Mouse (Mus musculus) embryo, embryonic 10.5 days (tissue): ENCODE data around the gene Sapcd1.
A peak's percentile ranks its signal among the peaks of the same experiment; 100 is the strongest.
"Not testable (repeated sequence)": the region's sequence is repeated elsewhere in the genome, so short reads cannot be mapped to it uniquely, and the experiment has no call there.

ENCODE experiments used
- DNase-seq: peaks from one replicate; pipeline ENCODE4 v3.0.0-alpha.2; 2015; ENCODE audit warnings: low spot score

The Sapcd1 gene

DNA sequence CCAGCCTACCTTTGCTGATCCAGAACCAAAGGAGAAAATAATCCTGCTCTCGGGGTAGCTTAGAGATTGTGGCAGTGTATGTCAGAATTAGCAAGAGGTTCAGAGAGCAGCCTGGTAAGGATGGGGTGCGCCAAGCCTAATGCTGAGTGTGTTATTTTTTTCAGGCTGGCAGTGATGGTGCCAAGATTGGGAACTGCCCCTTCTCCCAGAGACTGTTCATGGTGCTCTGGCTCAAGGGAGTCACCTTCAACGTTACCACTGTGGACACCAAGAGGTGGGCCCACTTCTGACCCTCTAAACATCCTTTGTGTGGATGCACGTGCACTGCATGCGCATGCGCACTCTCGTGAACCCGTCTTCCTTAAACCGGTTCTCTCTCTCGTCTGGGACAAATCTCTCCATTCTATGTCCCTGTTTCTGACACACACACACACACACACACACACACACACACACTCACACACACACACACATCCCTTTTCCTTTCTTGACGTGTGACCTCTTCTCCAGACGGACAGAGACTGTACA, 24.5 kb upstream of the Sapcd1 start:
- no peak for DNase-seq

GRCm38 (mm10) chr17:35051156-35052086, 23.6 kb upstream of the Sapcd1 start:
- DNase-seq: peak; percentile 87

GRCm38 (mm10) chr17:35050126-35050750, 22.4 kb upstream of the Sapcd1 start:
- DNase-seq: peak; percentile 82

GRCm38 (mm10) chr17:35049561-35050016, 21.8 kb upstream of the Sapcd1 start, which contains the start of gene Clic1:
Gene Clic1, plus strand, starts transcription at chr17:35049966.
- peak; percentile 93 for DNase-seq

DNA sequence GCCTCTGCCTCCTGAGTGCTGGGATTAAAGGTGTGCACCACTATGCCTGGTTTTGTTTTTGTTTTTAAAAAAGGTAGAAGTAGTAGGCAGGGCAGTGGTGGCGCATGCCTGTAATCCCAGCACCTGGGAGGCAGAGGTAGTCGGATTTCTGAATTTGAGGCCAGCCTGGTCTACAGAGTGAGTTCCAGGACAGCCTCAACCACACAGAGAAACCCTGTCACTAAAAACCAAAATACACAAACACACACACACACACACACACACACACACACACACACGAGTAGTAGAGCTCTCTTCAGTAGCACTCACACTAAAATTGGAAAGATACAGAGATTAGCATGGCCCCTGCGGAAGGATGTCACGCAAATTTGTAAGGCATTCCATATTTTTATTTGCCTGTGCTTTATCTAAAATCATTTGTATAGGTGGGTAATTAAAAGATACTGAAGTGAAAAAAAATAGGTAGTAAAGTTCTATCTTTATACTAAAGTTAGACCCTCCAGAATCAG, 21.2 kb upstream of the Sapcd1 start:
- DNase-seq: no peak

- peak; percentile 42 for DNase-seq
Observed at GRCm38 (mm10) chr17:35048149-35048931, 20.5 kb upstream of the Sapcd1 start.

DNA sequence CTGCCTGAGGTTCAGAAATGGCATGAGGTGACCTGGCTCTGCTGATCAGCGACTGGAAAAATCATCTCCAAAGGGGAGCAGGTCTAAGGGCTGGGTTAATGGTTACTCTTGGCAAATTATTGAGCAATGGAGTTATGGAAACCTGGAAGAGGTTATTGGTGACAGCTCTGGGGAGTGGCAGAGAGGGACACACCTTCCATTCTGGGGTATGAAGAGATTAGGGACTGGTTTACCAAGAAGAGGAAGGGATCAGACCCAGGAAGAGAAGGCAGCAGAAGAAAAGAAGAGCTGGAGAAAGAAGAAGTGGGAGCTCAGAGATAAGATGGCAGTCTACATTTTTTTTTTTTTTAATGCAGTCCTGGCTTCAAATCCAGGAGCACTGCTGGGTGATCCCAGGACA, 19.9 kb upstream of the Sapcd1 start:
- DNase-seq: no peak

DNA sequence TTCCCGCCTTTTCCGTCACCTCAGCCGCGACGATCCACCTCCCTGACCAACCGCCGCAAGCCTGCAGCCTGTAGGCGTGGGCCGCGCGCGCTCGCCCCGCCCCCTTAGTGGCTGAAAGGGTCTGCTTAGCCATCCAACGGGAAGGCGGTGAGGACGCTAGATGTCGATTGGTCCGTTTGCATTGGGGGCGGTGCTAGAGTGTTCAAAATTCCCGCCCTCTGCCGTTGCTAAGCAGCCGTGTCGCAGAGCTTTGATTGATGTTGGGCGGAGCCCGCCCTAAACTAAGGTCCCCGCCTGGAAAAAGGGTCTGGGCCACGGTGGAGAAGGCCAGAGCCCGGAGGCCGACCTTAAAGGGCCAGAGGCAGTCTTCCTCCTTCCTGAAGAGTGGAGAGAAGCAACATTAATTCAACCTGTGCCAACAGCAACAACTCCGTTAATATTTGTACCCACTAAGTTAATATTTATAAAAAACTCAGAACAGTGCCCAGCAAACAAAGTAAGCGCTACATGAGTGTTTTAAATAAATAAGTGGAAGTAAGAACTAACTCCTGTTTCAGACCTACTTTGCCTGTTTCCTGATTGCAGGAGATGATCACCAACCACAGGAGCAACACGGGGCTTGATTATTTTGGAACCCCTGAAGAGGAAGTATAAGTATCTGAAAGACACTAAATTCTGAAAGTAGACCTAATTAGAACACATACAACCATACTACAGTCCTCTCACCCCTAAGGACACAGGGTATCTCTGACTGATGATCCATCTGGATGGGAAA, 19.1 kb upstream of the Sapcd1 start, which contains the start of gene Msh5:
Gene Msh5, minus strand, starts transcription at position 65 of the 775 bp plus-strand sequence.
- peak; percentile 100 for DNase-seq

- peak; percentile 41 for DNase-seq
Observed at GRCm38 (mm10) chr17:35045807-35046680, 18.2 kb upstream of the Sapcd1 start.

GRCm38 (mm10) chr17:35044904-35045806, 17.3 kb upstream of the Sapcd1 start:
- DNase-seq: no peak

DNA sequence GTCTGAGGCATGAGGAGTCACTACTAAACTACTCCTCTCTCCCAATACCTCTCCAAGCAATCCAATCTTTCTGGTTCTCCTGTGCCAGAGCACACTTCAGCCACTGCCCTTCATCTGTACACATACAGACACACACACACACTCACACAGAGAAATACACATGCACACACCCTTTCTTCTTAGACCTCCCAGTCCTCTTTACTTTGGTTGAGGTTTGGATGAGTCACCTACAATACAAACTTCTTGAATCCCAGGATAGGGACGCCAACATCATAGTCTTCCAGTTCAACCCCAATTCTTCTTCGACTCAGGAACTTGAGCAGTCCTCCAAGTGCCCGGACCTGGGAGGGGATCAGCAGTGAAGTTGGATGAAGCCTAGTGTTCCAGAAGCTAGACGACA, 16.0 kb upstream of the Sapcd1 start:
- no peak for DNase-seq

- DNase-seq: no peak
Observed at GRCm38 (mm10) chr17:35039121-35039873, 11.5 kb upstream of the Sapcd1 start.

DNA sequence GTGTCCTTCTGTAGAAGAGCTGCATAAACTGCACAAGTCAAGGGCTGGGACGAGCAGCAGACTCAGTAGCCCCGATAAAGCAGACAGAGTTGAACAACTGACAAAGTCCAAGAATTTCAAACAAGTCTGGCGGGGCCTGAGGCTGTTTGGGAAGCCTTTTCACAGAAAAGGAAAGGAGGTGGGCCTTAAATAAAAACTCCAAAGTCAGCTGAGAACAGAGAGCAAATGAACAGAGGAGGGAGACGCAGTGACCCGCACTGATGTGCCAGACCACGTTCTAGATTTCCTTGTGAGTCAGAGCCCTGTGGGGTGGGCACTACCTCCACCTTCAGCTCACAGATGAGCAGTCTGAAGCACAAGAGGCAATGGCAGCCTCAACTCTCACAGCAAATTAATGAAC, 7.1 kb upstream of the Sapcd1 start:
- no peak for DNase-seq

DNA sequence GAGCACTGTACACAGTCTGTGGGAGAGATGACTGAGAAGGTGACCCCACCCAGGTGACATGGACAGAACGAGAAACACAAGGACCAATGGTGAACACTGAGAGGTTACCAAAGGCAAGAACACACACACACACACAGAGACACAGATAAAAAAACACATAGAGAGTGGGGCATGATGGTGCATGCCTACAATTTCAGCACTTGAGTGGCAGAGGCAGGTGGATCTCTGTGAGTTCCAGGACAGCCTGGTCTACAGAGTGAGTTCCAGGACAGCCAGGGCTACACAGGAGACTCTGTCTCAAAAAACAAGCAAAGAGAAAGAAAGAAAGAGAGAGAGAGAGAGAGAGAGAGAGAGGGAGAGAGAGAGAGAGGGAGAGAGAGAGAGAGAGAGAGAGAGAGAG, 5.9 kb upstream of the Sapcd1 start:
- DNase-seq: not testable (repeated sequence)

DNA sequence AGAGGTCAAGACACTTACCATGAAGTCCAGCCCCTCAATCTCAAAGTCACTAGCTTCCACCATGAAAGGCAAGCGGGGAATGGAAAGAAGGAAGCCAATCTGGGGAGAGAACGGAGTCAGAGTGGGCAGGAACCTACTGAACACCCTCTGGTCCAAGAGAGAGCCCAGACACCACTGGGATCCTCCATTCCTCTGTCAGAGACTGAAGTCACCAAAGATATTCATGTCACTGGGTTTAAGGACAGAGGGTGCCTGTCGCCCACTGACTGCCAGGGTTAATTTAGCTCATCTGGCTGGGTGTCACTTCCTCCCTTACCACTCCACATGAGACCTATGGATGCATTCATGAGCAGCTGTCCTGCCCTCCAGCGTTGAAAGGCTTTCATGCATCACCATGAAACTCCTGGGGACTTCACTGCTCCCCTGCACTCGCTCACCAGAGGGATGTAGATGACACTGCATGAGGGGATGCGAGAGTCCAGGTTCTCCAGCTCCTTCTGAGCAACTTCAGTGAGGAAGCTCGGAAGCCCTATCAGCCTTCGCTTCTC, 4.6 kb upstream of the Sapcd1 start:
- no peak for DNase-seq

- no peak for DNase-seq
Observed at GRCm38 (mm10) chr17:35031880-35032279, 4.1 kb upstream of the Sapcd1 start.

GRCm38 (mm10) chr17:35031272-35031671, 3.5 kb upstream of the Sapcd1 start:
- no peak for DNase-seq
